Mouse (Mus musculus): ENCODE results near the gene Nfic.

Gene Nfic

GRCm38 (mm10) chr10:81455181-81455895 is at the start of gene Nfic:
Gene Nfic, minus strand, starts transcription at chr10:81455635.
- peak in 1 of 2 experiments; percentile 2 for DNase-seq (ENCODE audit: low spot score in 2 of 2)

DNA sequence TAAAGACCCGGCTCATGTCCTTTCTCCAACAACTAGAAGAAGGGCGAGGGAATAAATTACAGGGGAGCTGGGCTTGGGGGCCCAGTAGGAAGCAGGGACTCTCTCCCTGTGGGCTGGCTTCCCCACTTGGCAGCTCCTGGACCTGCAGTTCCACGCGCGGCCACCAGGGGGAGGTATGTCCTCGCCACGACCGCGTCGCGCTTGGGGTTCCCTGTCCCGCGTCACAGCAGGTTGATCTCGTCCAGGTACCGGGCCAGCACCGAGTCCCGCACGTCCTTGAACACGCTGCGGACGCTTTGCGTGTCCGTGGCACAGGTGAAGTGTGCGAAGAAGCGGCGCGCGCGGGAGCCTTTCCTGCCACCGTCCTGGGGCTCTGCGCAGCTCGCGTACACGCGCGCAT is 47.2 kb upstream of the Nfic start:
- peak; percentile 91 to 94 for DNase-seq (ENCODE audit: low spot score in 2 of 2)

DNA sequence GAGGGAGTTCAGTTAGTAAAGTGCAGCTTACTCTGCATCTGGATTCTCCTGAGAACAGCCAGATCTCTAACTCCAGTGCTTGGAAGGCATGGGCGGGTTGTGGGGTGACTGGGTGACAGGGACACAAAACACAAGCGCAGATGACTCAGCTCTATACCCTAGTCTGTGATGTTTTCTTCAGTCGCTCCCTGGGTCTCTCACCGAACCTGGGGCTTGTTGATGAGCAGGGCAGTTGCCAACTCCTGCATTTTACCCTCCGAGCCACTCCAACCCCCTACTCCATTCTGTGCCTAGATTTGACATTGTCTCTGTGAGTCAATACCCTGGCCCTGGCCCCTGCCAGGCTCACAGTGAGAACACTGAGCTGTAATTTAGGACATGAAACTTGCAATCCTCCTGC is 46.4 kb upstream of the Nfic start:
- no peak for DNase-seq (ENCODE audit: low spot score in 2 of 2)

DNA sequence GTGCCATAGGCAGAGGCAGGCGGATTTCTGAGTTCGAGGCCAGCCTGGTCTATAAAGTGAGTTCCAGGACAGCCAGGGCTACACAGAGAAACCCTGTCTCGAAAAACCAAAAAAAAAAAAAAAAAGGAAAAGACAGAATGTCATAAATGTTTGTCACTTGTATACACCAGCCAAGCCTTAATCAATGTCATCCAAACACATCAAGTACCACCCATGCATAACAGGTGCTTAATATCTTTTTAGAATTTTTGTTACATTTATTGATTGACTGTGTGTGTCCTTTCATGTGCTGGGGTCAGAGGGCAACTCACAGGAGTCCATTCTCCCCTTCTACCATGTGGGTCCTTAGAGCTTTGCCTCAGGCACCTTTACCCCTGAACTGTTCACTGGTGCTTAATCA is 44.6 kb upstream of the Nfic start, which contains the start of gene S1pr4:
Gene S1pr4 (minus strand): TSS at position 101 of the 400 bp plus-strand sequence.
- no peak for DNase-seq (ENCODE audit: low spot score in 2 of 2)

- no peak for DNase-seq (ENCODE audit: low spot score in 2 of 2)
Measured at GRCm38 (mm10) chr10:81499250-81499901, 43.9 kb upstream of the Nfic start.

GRCm38 (mm10) chr10:81498316-81499249 is 43.1 kb upstream of the Nfic start:
- DNase-seq (ENCODE audit: low spot score in 2 of 2): no peak

- DNase-seq (ENCODE audit: low spot score in 2 of 2): peak in 1 of 2 experiments; percentile 2
Measured at GRCm38 (mm10) chr10:81497401-81498270, 42.2 kb upstream of the Nfic start.

DNA sequence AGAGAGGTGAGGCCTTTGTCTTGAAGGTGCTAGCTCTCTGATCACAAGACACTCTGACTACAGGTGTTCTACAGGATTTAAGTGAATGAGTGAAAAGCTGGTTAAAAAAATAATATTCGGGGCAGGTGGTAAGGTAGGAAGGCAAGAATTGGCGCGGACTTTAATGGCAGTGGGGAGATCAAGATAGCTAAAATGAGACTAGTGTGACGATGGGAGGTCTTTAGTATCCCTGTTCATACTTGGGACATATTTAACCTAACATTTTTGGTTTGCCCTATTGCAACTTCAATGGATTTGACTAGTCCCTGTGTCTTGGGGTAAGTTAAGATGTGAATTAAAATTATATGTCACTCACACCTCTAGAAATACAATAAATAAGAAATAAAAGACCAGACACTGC is 41.5 kb upstream of the Nfic start:
- no peak for DNase-seq (ENCODE audit: low spot score in 2 of 2)

DNA sequence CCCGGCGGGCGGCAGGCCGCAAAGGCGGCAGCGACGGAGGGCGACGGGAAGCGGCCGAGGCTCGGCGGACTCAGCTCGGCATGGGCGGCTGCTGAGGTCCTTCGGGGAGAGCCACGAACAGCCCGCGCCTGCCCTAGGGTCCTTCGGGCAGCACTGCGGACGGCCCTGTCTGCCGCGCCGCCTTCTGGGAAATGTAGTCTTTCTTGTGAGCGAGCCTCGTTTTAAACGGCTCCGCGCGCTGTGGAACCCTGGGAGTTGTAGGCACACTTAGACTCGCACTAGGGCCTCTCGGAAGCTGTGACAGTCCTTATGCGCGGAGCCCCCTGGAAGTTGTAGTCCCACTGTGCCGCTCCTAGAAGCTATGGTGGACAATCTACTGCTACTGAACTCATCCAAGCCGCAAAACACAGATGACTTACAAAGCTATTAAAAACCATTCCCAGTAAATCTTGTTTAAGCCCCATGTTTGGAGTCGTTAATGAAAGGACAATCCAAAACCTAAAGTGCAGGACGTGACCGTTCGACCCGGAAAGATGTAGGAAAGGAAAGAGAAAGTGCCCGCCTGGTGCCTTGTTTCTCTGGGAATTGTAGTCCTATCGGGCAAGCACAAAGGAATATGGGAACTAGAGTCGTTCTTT is 40.9 kb upstream of the Nfic start, which contains the start of gene Ncln:
Gene Ncln (minus strand): TSS at position 129 of the 638 bp plus-strand sequence.
- DNase-seq (ENCODE audit: low spot score in 2 of 2): peak; percentile 99 to 100

DNA sequence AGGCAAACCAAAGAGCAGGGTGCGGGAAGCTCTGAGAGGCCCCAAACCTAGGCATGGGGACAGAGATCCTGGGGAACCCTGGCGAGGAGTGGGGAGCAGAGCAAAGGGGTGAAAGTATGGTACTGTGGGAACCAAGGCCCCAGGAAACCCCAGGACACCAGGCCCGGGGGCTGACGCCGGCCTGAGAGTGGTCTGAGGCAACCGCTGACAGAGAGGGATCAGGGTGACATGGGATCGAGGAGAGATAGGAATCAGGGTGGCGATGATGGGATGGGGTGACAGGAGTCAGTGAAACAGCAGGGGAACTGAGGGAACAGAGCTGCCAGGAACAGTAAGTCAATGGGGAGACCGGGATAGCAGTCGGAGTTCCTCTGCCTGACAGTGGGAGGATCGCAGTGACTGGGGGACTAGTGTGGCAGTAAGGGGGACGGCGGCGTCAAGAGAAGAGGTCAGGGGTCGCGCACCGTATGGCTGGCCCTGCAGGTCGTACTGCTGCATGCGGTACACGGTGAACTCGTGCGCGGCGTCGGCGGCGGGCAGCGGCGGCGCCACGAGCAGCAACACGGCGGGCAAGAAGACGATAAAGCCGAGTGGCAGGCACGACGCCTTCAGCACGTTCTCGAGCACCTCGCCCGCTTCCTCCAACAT is 40.3 kb upstream of the Nfic start:
- peak in 1 of 2 experiments; percentile 4 for DNase-seq (ENCODE audit: low spot score in 2 of 2)

- DNase-seq (ENCODE audit: low spot score in 2 of 2): peak in 1 of 2 experiments; percentile 2
Measured at GRCm38 (mm10) chr10:81495151-81495550, 39.7 kb upstream of the Nfic start.

DNA sequence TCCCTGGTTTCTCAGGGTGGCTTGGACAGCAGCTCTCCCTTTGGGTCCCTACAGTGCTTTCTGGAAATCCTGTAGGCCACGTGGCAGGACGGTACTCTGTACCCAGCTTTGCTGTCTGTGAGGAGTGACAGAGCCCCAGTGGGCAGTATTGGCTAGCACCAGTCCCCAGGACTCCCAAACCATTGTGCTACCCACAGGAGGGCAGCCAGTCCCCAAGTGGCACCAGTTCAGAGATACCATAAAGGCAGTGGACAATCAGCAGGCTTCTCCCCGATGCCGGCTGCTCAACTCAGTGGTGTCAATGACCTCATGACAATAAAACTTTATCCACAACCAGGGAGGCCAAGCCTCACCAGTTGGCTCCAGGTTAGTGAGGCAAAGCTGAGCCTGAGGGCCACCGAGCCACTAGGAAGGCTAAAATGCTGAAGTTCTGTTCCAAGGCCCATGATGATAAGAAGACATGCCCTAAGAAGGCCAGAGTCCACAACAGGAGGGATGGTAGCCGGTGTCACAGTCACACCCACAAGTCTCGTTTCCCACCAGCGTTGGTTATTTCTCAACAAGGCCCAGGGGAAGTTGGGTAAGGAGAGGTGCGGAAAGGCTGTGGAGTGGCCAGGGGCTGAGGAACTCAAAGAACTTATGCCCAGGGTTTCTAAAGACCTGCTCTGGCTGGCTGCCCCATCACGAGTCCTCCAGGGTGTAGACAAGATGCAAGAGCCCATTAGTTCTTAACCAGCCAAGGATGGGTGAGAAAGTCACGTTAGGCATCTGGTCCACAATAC is 39.0 kb upstream of the Nfic start:
- DNase-seq (ENCODE audit: low spot score in 2 of 2): no peak

- DNase-seq (ENCODE audit: low spot score in 2 of 2): peak in 1 of 2 experiments; percentile 13
Measured at GRCm38 (mm10) chr10:81493601-81494220, 38.3 kb upstream of the Nfic start.

DNA sequence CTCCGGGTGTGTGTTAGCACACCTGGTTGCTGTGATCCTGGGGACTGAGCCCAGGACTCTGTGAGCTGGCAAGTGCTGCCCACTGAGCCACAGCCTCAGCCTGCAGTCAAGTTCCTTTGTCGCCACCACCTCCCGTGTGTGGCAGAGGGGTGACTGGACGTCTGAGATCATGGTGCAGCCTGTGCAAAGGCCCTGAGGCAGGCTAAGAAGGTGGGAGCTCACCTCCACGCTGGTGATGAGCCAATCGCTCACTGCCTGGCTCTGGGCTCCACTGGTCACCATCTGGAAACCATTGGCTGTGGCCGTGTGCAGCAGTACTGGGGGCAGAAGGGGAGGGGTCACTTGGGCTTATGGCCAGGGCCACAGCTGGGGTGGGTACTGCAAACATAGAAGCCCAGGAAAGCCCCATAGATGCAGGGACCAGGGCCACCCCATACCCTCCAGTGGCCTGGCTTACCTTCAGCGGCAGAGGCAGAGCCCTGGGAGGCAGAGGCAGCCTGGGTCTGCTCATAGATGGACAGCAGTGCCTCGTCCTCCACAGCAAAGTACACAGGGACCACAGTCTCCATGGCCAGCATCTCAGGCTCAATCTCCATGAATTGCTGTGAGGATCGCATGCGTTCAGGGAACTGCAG is 37.3 kb upstream of the Nfic start:
- no peak for DNase-seq (ENCODE audit: low spot score in 2 of 2)

DNA sequence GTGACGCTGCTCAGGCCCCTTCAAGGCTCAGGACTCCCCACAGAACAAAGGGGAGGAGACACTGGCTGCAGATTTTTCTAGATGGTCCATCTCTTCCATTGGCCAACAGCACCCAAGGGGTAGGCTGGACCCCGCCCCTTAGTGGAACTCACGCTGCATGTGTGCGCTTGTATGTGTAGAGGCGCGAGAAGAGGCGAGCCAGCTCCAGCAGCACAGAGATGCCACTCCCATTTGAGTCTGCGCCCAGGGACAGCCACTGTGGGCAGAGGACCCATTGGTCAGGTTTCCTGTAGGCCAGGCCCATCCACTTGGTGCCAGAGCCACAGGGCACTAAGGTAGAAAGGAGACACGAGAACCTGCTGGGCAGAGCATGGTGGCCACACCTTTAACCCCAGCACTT is 35.6 kb upstream of the Nfic start:
- DNase-seq (ENCODE audit: low spot score in 2 of 2): no peak

DNA sequence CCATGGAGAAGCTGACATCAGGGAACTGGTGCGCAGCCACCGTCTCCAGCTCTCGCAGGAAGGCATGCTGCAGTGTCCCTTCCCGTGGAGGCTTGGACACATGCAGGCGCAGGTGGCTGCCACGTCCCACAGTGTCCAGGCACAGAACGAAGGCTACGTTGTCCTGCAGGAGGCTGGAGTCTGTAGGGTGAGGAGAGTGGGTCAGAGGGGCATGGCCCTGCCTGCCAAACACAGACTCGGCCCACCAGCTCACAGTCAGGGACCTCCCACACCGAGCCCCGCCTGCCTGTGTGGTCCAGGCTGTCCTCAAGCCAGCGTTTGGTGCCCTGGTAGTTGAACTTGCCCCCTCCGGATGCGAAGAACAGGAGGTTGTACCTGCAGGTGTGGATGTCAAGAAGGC is 34.5 kb upstream of the Nfic start:
- DNase-seq (ENCODE audit: low spot score in 2 of 2): peak in 1 of 2 experiments; percentile 1

- no peak for DNase-seq (ENCODE audit: low spot score in 2 of 2)
Measured at GRCm38 (mm10) chr10:81488081-81488480, 32.6 kb upstream of the Nfic start.

DNA sequence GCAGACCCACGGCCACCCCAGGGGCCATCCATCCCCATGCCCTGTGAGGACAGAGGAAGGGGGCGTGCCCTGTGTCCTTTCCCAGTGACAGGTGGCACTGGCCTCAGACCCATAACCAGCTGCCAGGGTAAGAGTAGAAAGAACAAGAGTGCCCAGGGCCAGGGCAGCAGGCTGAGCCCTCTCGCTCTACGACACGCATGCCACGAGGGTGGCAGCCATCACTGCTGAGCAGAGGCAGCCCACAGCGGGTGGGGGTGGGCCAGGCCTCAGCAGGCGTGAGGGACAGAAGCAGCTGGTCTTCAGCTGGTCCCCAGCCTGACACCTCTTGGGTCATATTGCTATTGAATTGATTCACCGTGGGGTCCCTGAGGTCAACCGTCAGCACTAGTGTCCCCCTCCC is 31.1 kb upstream of the Nfic start:
- no peak for DNase-seq (ENCODE audit: low spot score in 2 of 2)
